Mouse (Mus musculus) lung, adult 10 weeks (tissue): ENCODE measurements around the gene Mthfr. TPM values are rescaled to one million over a fixed set of nuclear protein-coding genes. Genes with fewer than 3 reads are reported as not detected.

Experiments
- polyA plus RNA-seq: library from polyadenylated mRNA; stranded (reverse); fragments of 350-450 nt; fragmentation: Illumina TruSeq; extraction: RNeasy Lipid Tissue Mini Kit (QIAGEN cat#74804); gene quantifications from one replicate; pipeline ENCODE4 v1.2.3, GENCODE M21; 2014; ENCODE audit warnings: low read depth, low replicate concordance; ENCODE audit not compliant: insufficient read depth

The Mthfr gene
- polyA plus RNA-seq = 11.0 TPM

GRCm38 (mm10) chr4:148038600-148039253 is at the start of gene Mthfr, which contains the start of gene Clcn6:
Gene Mthfr (plus strand): TSS chr4:148039077.
Gene Clcn6 (minus strand): TSS chr4:148038821.

GRCm38 (mm10) chr4:148000202-148000772 is 38.6 kb upstream of the Mthfr start, which contains the start of gene Nppa:
Gene Nppa (plus strand): TSS chr4:148000722.

GRCm38 (mm10) chr4:148087907-148088527 is 49.1 kb downstream of the Mthfr start, which contains the start of gene Agtrap:
Gene Agtrap (minus strand): TSS chr4:148088031.

Other genes starting within 250 kb of the Mthfr start
- gene Zfp984, start 229.3 kb upstream of the Mthfr start, polyA plus RNA-seq = 13.0 TPM
- gene Zfp933, start 190.7 kb upstream of the Mthfr start, polyA plus RNA-seq = 3.1 TPM
- gene Miip, start 170.3 kb upstream of the Mthfr start, polyA plus RNA-seq = 19.0 TPM
- gene Fv1, start 170.1 kb upstream of the Mthfr start, polyA plus RNA-seq = 2.6 TPM
- 20.6 TPM for gene Mfn2, start 134.4 kb upstream of the Mthfr start, polyA plus RNA-seq
- gene Plod1, start 102.3 kb upstream of the Mthfr start, polyA plus RNA-seq = 16.9 TPM
- 26.4 TPM for gene 2510039O18Rik, start 98.2 kb upstream of the Mthfr start, polyA plus RNA-seq
- gene Nppb, start 53.3 kb upstream of the Mthfr start, polyA plus RNA-seq = 0.69 TPM
- gene Nppa, start 38.4 kb upstream of the Mthfr start, polyA plus RNA-seq = 73.5 TPM
- gene Clcn6, start 256 bp upstream of the Mthfr start, polyA plus RNA-seq = 4.0 TPM
- 16.5 TPM for gene Agtrap, start 49.0 kb downstream of the Mthfr start, polyA plus RNA-seq
- gene Mad2l2, start 91.3 kb downstream of the Mthfr start, polyA plus RNA-seq = 13.9 TPM
- 0.10 TPM for gene Draxin, start 91.6 kb downstream of the Mthfr start, polyA plus RNA-seq
- gene Fbxo6, start 113.1 kb downstream of the Mthfr start, polyA plus RNA-seq = 47.4 TPM
- gene Fbxo44, start 121.4 kb downstream of the Mthfr start, polyA plus RNA-seq = 7.6 TPM
- 3.5 TPM for gene Fbxo2, start 121.5 kb downstream of the Mthfr start, polyA plus RNA-seq
- not detected for gene Disp3, start 248.9 kb downstream of the Mthfr start, polyA plus RNA-seq